Mouse (Mus musculus): ENCODE measurements around the gene Acsl3.

DNA sequence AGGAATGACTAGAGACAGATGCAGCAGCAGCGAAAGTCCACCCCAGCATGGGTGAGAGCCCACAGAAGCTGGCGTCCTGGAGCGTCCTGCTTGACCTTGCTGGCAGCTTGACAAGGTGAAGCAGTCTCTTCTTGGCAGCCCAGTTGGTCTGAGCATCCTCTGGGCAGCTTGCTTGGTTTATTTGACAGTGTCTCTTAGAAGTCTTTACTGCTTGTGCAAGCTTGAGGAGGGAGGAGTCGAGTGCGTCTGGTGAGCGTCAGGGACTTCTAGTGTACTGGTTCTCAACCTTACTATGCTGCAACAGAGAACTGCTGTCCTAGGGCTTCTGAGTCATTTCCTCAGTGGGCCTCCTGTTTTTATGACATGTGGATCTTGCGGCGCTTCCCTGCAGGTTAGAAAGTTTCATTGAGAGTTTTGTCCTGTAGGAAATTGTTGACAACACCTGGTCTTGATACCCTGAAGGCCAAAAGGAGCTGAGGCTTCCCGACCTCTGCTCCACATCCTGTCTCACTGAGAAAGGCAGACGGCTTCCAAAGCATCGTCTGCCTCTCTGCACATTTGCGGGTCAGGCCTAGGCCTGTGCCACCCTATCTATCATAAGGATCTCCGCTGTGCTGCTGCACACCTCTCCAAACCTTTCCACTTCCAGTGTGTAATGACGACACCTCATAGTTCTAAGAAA is 44.8 kb downstream of the Acsl3 start:
- TF ChIP-seq CTCF (conservative IDR thresholded peaks at IDR 0.05; ENCODE audit: low read length) (no peak), POU5F1 (IDR thresholded peaks at IDR 0.05; ENCODE audit: borderline replicate concordance, low read length) (no peak)

All from E14TG2a.4 (cell line).